Mouse (Mus musculus) ES-Bruce4 (cell line): ENCODE data around the gene Deup1.

Experiments
- CTCF ChIP-seq: IDR thresholded peaks from one replicate; pipeline ENCODE4 v1.8.1; 2011; ENCODE audit warnings: low read depth, low read length
- POLR2A ChIP-seq: IDR thresholded peaks from one replicate; pipeline ENCODE4 v1.8.1; 2011; ENCODE audit warnings: low read length; ENCODE audit not compliant: insufficient read depth

- TF ChIP-seq CTCF, result no peak
- TF ChIP-seq POLR2A, result no peak
Observed at GRCm38 (mm10) chr9:15574750-15575454, 52.8 kb downstream of the Deup1 start.
